Mouse (Mus musculus): Measurements from ENCODE around the gene Nav3. TPM values are rescaled to one million over a fixed set of nuclear protein-coding genes. Genes with fewer than 3 reads are reported as not detected.
A peak's percentile ranks its signal among the peaks of the same experiment; 100 is the strongest.

Gene Nav3
- polyA plus RNA-seq, 1 experiment: 34.8 TPM

GRCm38 (mm10) chr10:110112669-110113458 lies 343.1 kb downstream of the Nav3 start:
- DNase-seq (ENCODE audit: low read depth): no peak
- TF ChIP-seq POLR2A (IDR thresholded peaks at IDR 0.05; ENCODE audit: borderline replicate concordance, extremely low read depth, insufficient read depth, insufficient read length, poor library complexity, severe bottlenecking) (no peak), CTCF (IDR thresholded peaks at IDR 0.05; ENCODE audit: borderline replicate concordance, extremely low read depth, insufficient read depth, insufficient read length) (no peak)

GRCm38 (mm10) chr10:110103255-110103654 lies 352.7 kb downstream of the Nav3 start:
- DNase-seq (ENCODE audit: low read depth): no peak
- TF ChIP-seq POLR2A (IDR thresholded peaks at IDR 0.05; ENCODE audit: borderline replicate concordance, extremely low read depth, insufficient read depth, insufficient read length, poor library complexity, severe bottlenecking): no peak
- no peak for TF ChIP-seq CTCF (IDR thresholded peaks at IDR 0.05; ENCODE audit: borderline replicate concordance, extremely low read depth, insufficient read depth, insufficient read length)

GRCm38 (mm10) chr10:110102231-110102630 lies 353.8 kb downstream of the Nav3 start:
- DNase-seq (ENCODE audit: low read depth): peak; percentile 73
- TF ChIP-seq CTCF (IDR thresholded peaks at IDR 0.05; ENCODE audit: borderline replicate concordance, extremely low read depth, insufficient read depth, insufficient read length) (no peak), POLR2A (IDR thresholded peaks at IDR 0.05; ENCODE audit: borderline replicate concordance, extremely low read depth, insufficient read depth, insufficient read length, poor library complexity, severe bottlenecking) (no peak)

GRCm38 (mm10) chr10:110094433-110094832 lies 361.6 kb downstream of the Nav3 start:
- TF ChIP-seq POLR2A (IDR thresholded peaks at IDR 0.05; ENCODE audit: borderline replicate concordance, extremely low read depth, insufficient read depth, insufficient read length, poor library complexity, severe bottlenecking): no peak
- TF ChIP-seq CTCF (IDR thresholded peaks at IDR 0.05; ENCODE audit: borderline replicate concordance, extremely low read depth, insufficient read depth, insufficient read length): no peak
- DNase-seq (ENCODE audit: low read depth): no peak

- TF ChIP-seq CTCF (IDR thresholded peaks at IDR 0.05; ENCODE audit: borderline replicate concordance, extremely low read depth, insufficient read depth, insufficient read length) (no peak), POLR2A (IDR thresholded peaks at IDR 0.05; ENCODE audit: borderline replicate concordance, extremely low read depth, insufficient read depth, insufficient read length, poor library complexity, severe bottlenecking) (no peak)
- DNase-seq (ENCODE audit: low read depth): peak; percentile 58
Observed at GRCm38 (mm10) chr10:110088444-110089061, 367.5 kb downstream of the Nav3 start.

GRCm38 (mm10) chr10:110085903-110086302 lies 370.1 kb downstream of the Nav3 start:
- TF ChIP-seq CTCF (IDR thresholded peaks at IDR 0.05; ENCODE audit: borderline replicate concordance, extremely low read depth, insufficient read depth, insufficient read length) (0 out of 2 replicates have a peak, but pooled peaks have one; percentile 2), POLR2A (IDR thresholded peaks at IDR 0.05; ENCODE audit: borderline replicate concordance, extremely low read depth, insufficient read depth, insufficient read length, poor library complexity, severe bottlenecking) (no peak)
- DNase-seq (ENCODE audit: low read depth): no peak

- peak; percentile 75 for DNase-seq (ENCODE audit: low read depth)
- TF ChIP-seq POLR2A (IDR thresholded peaks at IDR 0.05; ENCODE audit: borderline replicate concordance, extremely low read depth, insufficient read depth, insufficient read length, poor library complexity, severe bottlenecking) (no peak), CTCF (IDR thresholded peaks at IDR 0.05; ENCODE audit: borderline replicate concordance, extremely low read depth, insufficient read depth, insufficient read length) (peak; percentile 78)
Observed at GRCm38 (mm10) chr10:110085156-110085555, 370.8 kb downstream of the Nav3 start.

GRCm38 (mm10) chr10:110076575-110076974 lies 379.4 kb downstream of the Nav3 start:
- TF ChIP-seq POLR2A (IDR thresholded peaks at IDR 0.05; ENCODE audit: borderline replicate concordance, extremely low read depth, insufficient read depth, insufficient read length, poor library complexity, severe bottlenecking) (no peak), CTCF (IDR thresholded peaks at IDR 0.05; ENCODE audit: borderline replicate concordance, extremely low read depth, insufficient read depth, insufficient read length) (no peak)
- DNase-seq (ENCODE audit: low read depth): no peak

- TF ChIP-seq CTCF (IDR thresholded peaks at IDR 0.05; ENCODE audit: borderline replicate concordance, extremely low read depth, insufficient read depth, insufficient read length) (no peak), POLR2A (IDR thresholded peaks at IDR 0.05; ENCODE audit: borderline replicate concordance, extremely low read depth, insufficient read depth, insufficient read length, poor library complexity, severe bottlenecking) (no peak)
- DNase-seq (ENCODE audit: low read depth): no peak
Observed at GRCm38 (mm10) chr10:110072355-110072754, 383.6 kb downstream of the Nav3 start.

- no peak for DNase-seq (ENCODE audit: low read depth)
- TF ChIP-seq CTCF (IDR thresholded peaks at IDR 0.05; ENCODE audit: borderline replicate concordance, extremely low read depth, insufficient read depth, insufficient read length) (no peak), POLR2A (IDR thresholded peaks at IDR 0.05; ENCODE audit: borderline replicate concordance, extremely low read depth, insufficient read depth, insufficient read length, poor library complexity, severe bottlenecking) (no peak)
Observed at GRCm38 (mm10) chr10:110061166-110061565, 394.8 kb downstream of the Nav3 start.

GRCm38 (mm10) chr10:110037547-110037946 lies 418.5 kb downstream of the Nav3 start:
- TF ChIP-seq POLR2A (IDR thresholded peaks at IDR 0.05; ENCODE audit: borderline replicate concordance, extremely low read depth, insufficient read depth, insufficient read length, poor library complexity, severe bottlenecking) (no peak), CTCF (IDR thresholded peaks at IDR 0.05; ENCODE audit: borderline replicate concordance, extremely low read depth, insufficient read depth, insufficient read length) (no peak)
- DNase-seq (ENCODE audit: low read depth): no peak
